Mouse (Mus musculus) kidney, postnatal 14 days (tissue): ENCODE data around the gene Ap5b1.

ENCODE experiments used
- DNase-seq: peaks from one replicate; pipeline ENCODE4 v3.0.0; 2022; ENCODE audit warnings: mixed read lengths

Ap5b1 gene

GRCm38 (mm10) chr19:5567534-5568469, at the start of gene Ap5b1:
Ap5b1 (plus strand) TSS chr19:5568025.
- peak; percentile 94 for DNase-seq

GRCm38 (mm10) chr19:5518721-5519120, 49.1 kb upstream of the Ap5b1 start:
- no peak for DNase-seq

DNA sequence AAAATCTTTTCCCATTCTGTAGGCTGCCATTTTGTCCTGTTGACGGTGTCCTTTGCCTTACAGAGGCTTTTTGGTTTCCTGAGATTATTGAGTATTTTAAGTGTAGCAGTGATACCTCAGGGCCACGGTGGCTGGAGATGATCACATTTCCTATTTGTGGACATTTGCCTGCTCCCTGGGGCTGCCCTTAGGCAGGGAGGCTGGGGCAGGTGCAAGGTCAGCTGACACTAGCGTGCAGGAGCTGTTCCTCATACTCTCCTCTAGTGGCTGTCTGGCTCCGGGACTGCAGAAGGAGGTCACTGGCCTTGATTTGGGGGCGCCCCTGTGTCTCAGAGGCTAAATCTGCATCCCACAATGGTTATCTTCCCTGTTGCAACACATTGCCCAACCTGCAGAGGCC, 42.6 kb upstream of the Ap5b1 start:
- no peak for DNase-seq

DNA sequence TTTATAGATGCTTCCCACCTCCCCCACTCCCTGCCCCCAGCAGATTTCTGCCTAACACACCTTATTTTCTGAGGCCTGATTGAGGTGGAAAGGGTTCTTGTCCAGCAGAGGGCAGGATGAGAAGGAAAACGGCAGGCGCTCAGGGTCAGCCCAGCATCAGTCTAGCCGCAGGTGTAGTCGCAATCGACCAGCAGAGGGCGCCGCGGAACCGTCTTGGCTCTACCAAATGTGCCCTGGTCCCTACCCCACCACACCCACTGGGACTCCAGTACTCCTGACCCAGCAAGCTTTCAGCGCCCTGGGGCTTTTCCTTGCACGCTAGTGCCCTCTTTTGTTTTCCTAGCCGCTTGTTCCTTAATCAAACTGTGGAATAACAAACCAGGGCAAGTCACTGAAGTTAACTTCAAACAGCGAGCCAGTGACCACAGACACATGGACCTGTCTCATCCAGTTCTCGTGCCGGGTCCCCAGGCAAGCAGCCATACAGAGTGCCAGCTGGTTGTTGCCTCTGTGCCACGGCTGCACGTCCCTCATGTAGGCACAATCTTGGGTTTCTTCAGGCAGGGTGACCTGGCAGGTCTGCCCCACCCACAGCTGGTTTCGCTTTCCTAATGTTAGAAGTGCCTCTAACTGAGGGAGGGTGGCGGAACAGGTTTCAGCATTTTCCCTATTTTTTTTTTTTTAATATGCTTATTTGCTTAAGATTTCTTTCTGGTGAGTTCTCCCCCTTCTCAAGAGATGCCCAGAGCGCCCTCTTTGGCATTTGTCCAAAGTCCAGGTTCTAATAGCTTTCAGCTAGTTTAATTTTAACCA, 38.3 kb upstream of the Ap5b1 start:
- DNase-seq, result peak; percentile 98

- DNase-seq, result no peak
Measured at GRCm38 (mm10) chr19:5530138-5530524, 37.7 kb upstream of the Ap5b1 start.

- DNase-seq, result peak; percentile 19
Measured at GRCm38 (mm10) chr19:5532520-5532919, 35.3 kb upstream of the Ap5b1 start.

DNA sequence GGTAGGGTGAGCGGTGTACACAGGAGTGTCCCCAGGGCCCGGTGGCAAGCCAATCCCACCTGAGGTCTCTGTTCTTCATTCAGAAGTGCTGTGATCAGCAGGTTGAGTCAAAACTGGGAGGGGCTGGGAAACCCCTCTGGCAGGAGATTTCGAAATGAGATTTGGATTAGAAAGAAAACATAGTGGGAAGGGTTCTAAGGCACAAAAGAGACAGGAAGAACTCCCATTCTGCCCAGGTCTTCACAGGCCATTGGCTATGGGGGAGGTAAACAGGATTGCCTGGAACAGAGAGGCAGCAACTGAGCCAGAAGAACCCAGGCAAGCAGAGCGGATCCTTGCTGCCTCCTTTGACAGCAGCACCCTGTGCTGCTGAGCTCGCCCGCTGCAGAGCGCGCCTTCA, 29.0 kb upstream of the Ap5b1 start:
- no peak for DNase-seq

DNA sequence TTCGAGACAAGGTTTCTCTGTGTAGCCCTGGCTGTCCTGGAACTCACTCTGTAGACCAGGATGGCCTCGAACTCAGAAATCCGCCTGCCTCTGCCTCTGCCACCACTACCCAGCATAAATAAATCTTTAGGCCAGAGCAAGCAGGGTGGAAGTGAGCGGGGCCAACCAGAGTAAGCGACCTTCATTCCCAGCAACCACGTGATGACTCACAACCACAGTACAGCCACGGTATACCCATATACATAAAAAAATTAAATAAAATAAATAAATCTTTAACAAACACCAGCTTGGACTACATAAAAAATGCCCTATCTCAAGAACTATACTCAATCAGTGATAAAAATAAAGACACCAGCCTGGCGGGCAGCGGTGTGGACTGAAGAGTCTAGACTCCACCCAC, 24.5 kb upstream of the Ap5b1 start:
- DNase-seq, result no peak

DNA sequence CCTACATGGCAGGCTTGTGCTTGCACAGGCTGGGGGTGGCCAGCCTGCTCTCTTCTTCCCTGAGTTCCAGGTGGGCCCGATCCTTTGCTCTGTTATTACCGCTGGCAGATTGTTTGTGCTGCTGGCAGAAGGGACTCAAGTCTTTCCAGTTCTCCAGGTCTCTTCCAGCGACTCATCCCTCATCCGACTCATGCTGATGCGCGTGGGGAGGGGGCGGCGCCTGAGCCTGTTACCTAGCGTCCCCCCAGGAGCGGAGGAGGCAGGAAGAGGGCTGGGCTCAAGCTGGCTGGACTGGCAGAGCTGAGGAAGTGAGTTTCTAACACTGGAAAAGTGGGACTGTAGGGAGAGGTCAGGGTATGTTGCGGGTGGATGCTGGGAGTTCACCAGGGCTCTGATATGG, 23.8 kb upstream of the Ap5b1 start:
- no peak for DNase-seq

DNA sequence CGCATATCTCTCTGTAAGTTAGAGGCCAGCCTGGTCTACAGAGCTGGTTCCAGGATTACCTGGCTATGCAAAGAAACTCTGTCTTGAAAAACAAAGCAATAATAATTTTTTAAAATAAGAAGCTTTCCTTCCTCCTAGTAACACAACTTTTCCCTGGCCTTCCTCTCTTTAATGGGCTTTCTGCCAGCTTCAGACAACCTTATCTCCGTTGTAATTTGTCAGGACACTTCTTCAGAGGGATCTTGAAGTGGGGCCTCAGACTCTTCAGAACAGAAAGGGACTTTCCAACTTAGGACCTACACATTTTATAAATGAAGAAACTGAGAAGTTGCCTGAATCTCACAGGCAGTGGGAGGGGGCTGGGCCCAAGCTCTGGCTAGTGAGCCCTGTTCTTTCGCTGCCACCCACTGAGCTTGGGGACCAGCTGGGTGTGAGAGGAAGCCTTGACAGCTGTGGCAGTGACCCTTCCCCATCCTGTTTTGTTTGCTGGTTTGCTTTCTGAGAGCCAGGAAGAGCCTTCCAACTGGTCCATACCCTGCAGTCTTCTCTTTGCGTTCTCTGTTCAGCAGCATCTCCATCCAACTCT, 20.3 kb upstream of the Ap5b1 start:
- DNase-seq, result no peak

GRCm38 (mm10) chr19:5553802-5554201, 14.0 kb upstream of the Ap5b1 start:
- DNase-seq, result peak; percentile 33

DNA sequence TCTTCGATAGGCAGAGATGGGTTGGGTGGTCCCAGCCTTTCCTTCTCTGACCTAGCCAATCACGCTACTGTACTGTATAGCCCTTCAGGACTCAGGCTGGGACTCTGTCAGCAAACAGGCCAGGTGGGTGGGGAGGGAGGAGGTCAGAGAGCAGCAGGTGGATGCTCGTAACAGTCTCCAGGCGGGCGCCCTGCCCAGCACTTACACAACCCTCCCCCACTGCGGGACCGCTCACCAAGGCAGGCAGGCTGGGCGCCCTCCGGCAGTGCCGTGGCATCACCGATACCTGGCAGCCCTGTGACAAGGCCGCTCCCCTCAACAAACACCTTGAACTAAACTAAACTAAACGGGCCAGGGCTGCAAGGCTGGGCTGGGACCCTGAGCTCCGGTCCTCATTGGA, 13.6 kb upstream of the Ap5b1 start:
- DNase-seq, result peak; percentile 75

DNA sequence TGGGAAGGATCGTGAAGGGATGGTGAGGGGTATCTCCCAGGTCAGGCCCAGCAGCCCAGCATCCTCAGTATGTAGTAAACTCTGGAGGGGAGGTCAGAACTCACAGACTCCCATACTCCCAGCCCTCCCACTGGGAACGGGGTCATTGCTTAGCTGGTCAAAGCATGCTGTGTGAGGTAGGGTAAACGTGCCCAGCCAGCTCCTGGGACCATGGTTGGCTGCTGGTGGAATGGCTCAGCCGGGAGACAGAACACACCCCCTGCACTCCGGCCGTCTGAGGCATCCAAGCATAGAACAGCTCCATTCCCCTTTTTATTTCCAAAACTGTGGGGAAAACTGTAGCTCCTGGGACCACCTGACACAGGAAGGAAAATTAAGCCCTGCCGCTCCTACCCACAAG, 9.7 kb upstream of the Ap5b1 start:
- DNase-seq, result peak; percentile 74

DNA sequence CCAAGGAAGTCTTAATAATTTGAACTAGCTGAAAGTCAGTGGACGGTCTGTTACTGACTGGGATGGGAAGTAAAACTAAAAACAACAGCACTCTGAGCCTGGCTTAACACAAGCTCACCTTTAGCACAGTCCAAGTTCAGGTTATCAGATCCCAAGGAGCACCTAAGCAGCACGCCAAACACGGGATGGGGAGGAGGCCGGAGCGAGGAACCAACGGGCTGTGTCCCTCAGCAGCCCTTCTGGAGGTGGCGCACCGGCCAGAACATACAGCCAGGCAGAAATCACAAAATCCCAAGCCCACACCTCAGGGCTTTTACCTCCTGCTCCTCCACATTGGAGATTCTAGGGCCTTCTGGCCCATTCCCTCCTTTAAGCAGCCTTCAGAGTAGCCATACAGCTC, 9.1 kb upstream of the Ap5b1 start:
- no peak for DNase-seq

- DNase-seq, result peak; percentile 82
Measured at GRCm38 (mm10) chr19:5559229-5559628, 8.6 kb upstream of the Ap5b1 start.

GRCm38 (mm10) chr19:5559631-5560456, 8.0 kb upstream of the Ap5b1 start:
- peak; percentile 57 for DNase-seq

DNA sequence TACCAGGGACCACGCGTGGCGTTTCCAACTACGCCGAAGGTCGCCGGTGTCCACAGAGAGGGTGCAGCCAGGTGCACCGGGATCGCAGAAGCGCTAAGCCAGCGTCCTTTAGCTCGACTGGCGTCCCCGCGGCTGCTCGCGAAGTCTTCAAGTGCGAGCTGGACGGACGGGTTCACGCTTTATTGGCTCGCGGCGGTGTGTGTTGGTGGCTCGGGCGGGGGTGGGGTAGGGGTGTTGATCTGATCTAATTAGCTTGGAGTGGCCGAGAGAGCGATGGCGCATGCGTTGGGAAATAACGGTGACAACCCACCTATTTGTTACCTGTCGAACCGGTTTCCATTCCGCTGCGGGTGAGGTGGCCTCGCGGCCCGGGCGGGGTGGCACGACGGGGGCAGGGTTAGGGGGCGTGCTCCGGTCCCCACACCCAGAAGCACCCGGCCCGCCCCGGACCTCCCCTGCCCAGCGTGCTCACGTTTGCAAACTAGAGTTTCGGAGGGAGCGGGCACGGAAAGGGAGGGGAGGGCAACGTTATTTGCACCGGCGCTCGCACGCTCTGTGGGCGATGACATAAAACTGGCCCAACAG, 7.3 kb upstream of the Ap5b1 start, which contains the start of gene Ovol1:
Gene Ovol1 (minus strand): TSS at position 190 of the 585 bp plus-strand sequence.
- peak; percentile 87 for DNase-seq

DNA sequence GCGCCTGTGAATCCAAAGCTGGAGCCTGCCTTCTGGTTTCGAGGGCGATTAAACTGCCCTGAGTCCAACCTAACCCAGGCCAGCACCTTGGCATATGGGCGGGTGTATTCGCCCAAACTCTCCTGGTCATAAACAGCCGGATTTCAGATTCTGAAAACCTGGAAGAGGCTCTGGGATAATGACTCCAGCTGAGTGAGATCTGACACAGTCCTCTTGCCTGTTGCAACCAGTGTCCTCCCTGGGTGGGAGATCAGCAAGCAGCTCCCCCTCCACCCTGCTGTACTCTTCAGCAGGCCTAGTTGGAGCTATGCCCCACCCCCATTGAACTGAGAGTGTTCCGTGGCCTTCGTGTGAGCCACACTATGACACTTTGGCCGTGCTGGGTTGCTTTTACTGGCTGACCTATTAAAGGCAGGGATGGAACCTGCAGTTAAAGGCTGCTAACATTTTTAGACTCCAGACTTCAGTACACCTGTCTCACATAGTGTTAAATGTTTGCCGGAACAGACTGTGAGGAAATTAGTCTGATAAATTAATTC, 6.5 kb upstream of the Ap5b1 start:
- DNase-seq, result peak; percentile 79

- DNase-seq, result peak; percentile 37
Measured at GRCm38 (mm10) chr19:5561886-5562285, 5.9 kb upstream of the Ap5b1 start.

DNA sequence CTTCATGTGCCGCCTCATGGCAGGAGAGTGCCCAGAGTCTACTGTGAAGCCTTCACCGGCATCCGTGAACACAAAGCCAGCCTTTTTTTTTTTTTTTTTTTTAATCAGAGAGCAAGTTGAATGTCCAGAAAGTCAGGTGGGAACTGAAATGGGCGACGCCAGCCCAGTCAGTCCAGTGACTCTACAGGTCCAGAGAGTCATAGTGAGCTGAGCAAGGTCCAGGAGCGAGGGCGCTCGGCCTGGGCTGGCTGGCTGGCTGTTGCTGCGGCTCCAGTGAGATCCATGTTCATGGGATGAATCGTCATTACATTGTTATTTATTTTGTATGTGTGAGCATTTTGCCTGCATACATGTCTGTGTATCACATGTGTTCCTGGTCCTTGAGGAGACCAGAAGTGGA, 5.0 kb upstream of the Ap5b1 start:
- DNase-seq, result peak; percentile 34

GRCm38 (mm10) chr19:5566316-5566715, 1.5 kb upstream of the Ap5b1 start:
- peak; percentile 82 for DNase-seq

- no peak for DNase-seq
Measured at GRCm38 (mm10) chr19:5567180-5567533, 668 bp upstream of the Ap5b1 start.
